Mouse (Mus musculus): Measurements from ENCODE around the gene Cycs. TPM values are rescaled to one million over a fixed set of nuclear protein-coding genes. Genes with fewer than 3 reads are reported as not detected.

The Cycs gene
- 149 and 180 TPM in 2 replicates for polyA plus RNA-seq (2016; fragmentation: Nextera tagmentation; extraction: Ambion mirVana)

DNA sequence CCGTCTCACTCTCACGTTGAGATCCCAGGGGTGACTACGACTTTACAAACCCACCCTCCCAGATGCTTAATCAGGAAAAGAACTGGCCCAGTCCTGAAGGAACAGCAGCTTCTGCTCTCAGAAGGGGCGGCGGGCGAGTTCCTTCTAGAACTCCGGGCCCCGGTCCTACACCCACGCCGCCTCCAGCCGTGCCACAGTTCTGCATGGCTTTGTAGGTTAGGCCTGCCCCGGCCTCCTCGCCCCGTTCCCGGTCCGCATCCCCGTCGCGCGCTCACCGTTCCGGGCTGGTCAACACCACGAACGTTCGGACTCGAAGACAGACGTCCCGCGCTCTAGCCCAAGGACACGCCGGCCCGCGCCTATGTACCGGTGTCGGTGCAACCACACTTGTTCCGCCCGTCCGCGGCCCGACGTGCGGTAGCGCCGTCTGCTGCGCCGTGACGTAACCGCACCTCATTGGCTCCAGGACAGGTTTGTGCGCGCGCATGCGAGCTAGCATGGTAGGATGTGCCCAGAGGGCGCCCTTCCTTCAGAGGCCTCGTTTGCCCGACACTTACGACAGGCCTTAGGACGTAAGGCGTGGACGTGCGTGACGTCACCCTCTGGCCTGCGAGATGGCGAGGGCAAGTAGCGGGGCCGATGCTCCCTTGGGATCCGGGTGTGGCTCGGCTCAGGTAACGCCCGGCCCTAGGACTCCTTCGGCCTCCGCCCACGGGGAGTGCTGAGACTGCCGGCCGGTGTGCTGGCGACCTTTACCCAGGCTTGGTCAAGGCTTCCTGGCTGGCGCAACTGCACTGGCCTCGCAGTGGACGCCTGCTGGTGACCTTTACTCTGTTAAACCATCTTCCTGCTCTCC lies at the start of gene Cycs:
Gene Cycs, minus strand, starts transcription at position 398 of the 856 bp plus-strand sequence.
- H3K36me3 ChIP-seq: peaks cover 17% of the 10 kb centered on the region
- H3K9me3 ChIP-seq: no peaks in the 10 kb centered on the region
- H3K4me3 ChIP-seq: peak within 1 kb of the TSS; percentile 92
- no peaks in the 10 kb centered on the region for H3K27me3 ChIP-seq (ENCODE audit: insufficient read depth, poor library complexity, severe bottlenecking)
- DNase-seq (ENCODE audit: low spot score): peak; percentile 100
- 1% methylated on average over 78 of the region's 78 CpGs for WGBS
- no peaks in the 10 kb centered on the region for H3K4me1 ChIP-seq
- H3K27ac ChIP-seq: peak within 1 kb of the TSS; percentile 94

DNA sequence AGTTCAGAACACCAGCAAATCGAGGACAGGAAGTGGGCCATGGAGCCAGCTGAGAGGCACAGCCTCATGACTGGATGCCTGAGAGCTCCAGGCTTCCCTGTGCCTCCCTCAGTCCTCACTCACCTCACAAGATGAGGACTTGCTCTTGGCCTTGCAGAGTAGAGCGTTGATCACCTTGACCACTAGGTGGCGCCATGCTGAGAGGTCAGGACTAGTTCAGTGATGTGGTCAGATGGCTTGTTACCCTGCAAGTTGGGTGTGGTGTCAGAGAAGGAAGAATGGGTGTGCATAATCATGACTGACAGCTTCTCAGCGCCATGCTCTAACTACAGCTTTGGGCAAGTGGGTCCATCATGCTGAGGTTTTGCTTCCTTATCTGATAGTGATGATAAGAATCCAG lies 35.3 kb upstream of the Cycs start:
- 29% methylated on average over 4 of the region's 4 CpGs for WGBS
- H3K4me3 ChIP-seq: no peak overlapping the region

DNA sequence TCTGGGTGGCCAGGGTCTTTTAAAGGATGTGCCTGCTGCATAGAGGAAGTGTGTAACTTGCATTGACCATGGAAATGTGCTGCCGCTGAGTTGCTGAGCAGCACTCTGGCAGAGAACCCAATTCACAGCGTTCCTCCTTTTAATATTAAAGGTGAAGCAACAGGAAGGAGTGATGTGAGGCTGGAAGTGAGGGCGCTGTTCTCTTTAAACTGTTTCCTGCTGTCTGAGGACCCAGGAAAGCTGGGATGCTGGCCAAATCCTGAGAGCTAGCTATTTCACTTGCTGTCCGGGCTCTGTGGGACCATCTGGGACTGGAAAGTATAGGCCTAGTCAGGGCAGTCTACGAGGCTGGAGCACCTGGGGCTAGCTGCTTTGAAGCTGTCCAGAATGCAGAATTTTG lies 32.2 kb upstream of the Cycs start:
- peaks cover 15% of the 10 kb centered on the region for H3K4me1 ChIP-seq
- no peaks in the 10 kb centered on the region for H3K9me3 ChIP-seq
- peaks cover 10% of the 10 kb centered on the region for H3K27me3 ChIP-seq (ENCODE audit: insufficient read depth, poor library complexity, severe bottlenecking)
- H3K36me3 ChIP-seq: peaks cover 4% of the 10 kb centered on the region; the same call in 1 of the 2 replicates
- no peak overlapping the region for H3K27ac ChIP-seq
- no peak for DNase-seq (ENCODE audit: low spot score)
- no peak overlapping the region for H3K4me3 ChIP-seq
- WGBS: 69% methylated on average over 5 of the region's 5 CpGs

More for the DNA sequence above, 35.3 kb upstream of the Cycs start:
- Histone ChIP-seq H3K27ac (no peak overlapping the region), H3K9me3 (no peaks in the 10 kb centered on the region), H3K27me3 (ENCODE audit: insufficient read depth, poor library complexity, severe bottlenecking) (no peaks in the 10 kb centered on the region), H3K36me3 (no peaks in the 10 kb centered on the region), H3K4me1 (peaks cover 10% of the 10 kb centered on the region)
- DNase-seq (ENCODE audit: low spot score): no peak

GRCm38 (mm10) chr6:50596301-50597211 lies 30.2 kb upstream of the Cycs start, which contains the start of gene 4921507P07Rik:
Gene 4921507P07Rik, minus strand, starts transcription at chr6:50596632.
- H3K4me3 ChIP-seq: peak within 1 kb of the TSS; percentile 70
- H3K27me3 ChIP-seq (ENCODE audit: insufficient read depth, poor library complexity, severe bottlenecking): peaks cover 10% of the 10 kb centered on the region
- peak; percentile 98 for DNase-seq (ENCODE audit: low spot score)
- H3K36me3 ChIP-seq: peaks cover 4% of the 10 kb centered on the region; the same call in 1 of the 2 replicates
- 1% methylated on average over 61 of the region's 62 CpGs for WGBS
- H3K4me1 ChIP-seq: peaks cover 18% of the 10 kb centered on the region
- H3K27ac ChIP-seq: peak within 1 kb of the TSS; percentile 83
- H3K9me3 ChIP-seq: no peaks in the 10 kb centered on the region

GRCm38 (mm10) chr6:50594372-50594771 lies 28.0 kb upstream of the Cycs start:
- no peak overlapping the region for H3K4me3 ChIP-seq
- 74% methylated on average over 2 of the region's 2 CpGs for WGBS
- H3K36me3 ChIP-seq: peaks cover 4% of the 10 kb centered on the region; the same call in 1 of the 2 replicates
- H3K4me1 ChIP-seq: peaks cover 18% of the 10 kb centered on the region
- no peak overlapping the region for H3K27ac ChIP-seq
- peak; percentile 41 for DNase-seq (ENCODE audit: low spot score)
- peaks cover 10% of the 10 kb centered on the region for H3K27me3 ChIP-seq (ENCODE audit: insufficient read depth, poor library complexity, severe bottlenecking)
- no peaks in the 10 kb centered on the region for H3K9me3 ChIP-seq

- Histone ChIP-seq H3K9me3 (no peaks in the 10 kb centered on the region), H3K36me3 (peaks cover 4% of the 10 kb centered on the region; the same call in 1 of the 2 replicates), H3K27me3 (ENCODE audit: insufficient read depth, poor library complexity, severe bottlenecking) (peaks cover 10% of the 10 kb centered on the region), H3K27ac (no peak overlapping the region), H3K4me1 (peaks cover 18% of the 10 kb centered on the region), H3K4me3 (no peak overlapping the region)
- no peak for DNase-seq (ENCODE audit: low spot score)
- 62% methylated on average over 10 of the region's 10 CpGs for WGBS
Measured at GRCm38 (mm10) chr6:50593334-50593845, 27.1 kb upstream of the Cycs start.

GRCm38 (mm10) chr6:50590234-50590633 lies 23.9 kb upstream of the Cycs start:
- no peak for DNase-seq (ENCODE audit: low spot score)
- Histone ChIP-seq H3K4me3 (no peak overlapping the region), H3K4me1 (peaks cover 14% of the 10 kb centered on the region), H3K27ac (no peak overlapping the region), H3K9me3 (no peaks in the 10 kb centered on the region), H3K36me3 (peaks cover 4% of the 10 kb centered on the region; the same call in 1 of the 2 replicates), H3K27me3 (ENCODE audit: insufficient read depth, poor library complexity, severe bottlenecking) (peaks cover 2% of the 10 kb centered on the region)
- 78% methylated on average over 3 of the region's 3 CpGs for WGBS

GRCm38 (mm10) chr6:50588251-50588650 lies 21.9 kb upstream of the Cycs start:
- H3K27me3 ChIP-seq (ENCODE audit: insufficient read depth, poor library complexity, severe bottlenecking): no peaks in the 10 kb centered on the region
- H3K36me3 ChIP-seq: no peaks in the 10 kb centered on the region
- H3K4me3 ChIP-seq: no peak overlapping the region
- peaks cover 15% of the 10 kb centered on the region for H3K4me1 ChIP-seq
- WGBS: 85% methylated on average over 1 of the region's 1 CpGs
- DNase-seq (ENCODE audit: low spot score): no peak
- H3K9me3 ChIP-seq: no peaks in the 10 kb centered on the region
- H3K27ac ChIP-seq: no peak overlapping the region

GRCm38 (mm10) chr6:50587412-50587811 lies 21.1 kb upstream of the Cycs start:
- WGBS: 90% methylated on average over 2 of the region's 2 CpGs
- H3K4me1 ChIP-seq: peaks cover 15% of the 10 kb centered on the region
- no peaks in the 10 kb centered on the region for H3K36me3 ChIP-seq
- no peaks in the 10 kb centered on the region for H3K27me3 ChIP-seq (ENCODE audit: insufficient read depth, poor library complexity, severe bottlenecking)
- H3K27ac ChIP-seq: no peak overlapping the region
- no peak for DNase-seq (ENCODE audit: low spot score)
- H3K4me3 ChIP-seq: no peak overlapping the region
- H3K9me3 ChIP-seq: no peaks in the 10 kb centered on the region

DNA sequence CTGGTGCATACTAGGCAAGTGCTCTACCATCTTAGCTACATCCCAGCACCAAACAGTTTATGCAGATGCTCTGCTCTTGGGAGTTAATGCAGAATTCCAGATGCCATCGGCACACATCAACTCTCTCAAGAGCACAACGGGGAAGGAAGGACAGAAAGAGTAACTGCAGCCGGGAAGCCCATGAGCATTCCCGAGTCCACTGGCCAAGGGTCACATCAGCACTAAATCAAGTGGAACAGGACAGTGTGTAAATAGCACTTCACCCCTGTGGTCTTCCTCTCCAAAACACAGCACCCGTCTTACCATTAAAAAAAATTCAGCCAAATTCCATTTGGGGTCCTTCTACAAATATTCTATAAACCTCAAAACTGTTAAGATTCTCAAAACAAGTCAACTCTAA lies 20.0 kb upstream of the Cycs start:
- Histone ChIP-seq H3K4me3 (no peak overlapping the region), H3K36me3 (no peaks in the 10 kb centered on the region), H3K27ac (no peak overlapping the region), H3K27me3 (ENCODE audit: insufficient read depth, poor library complexity, severe bottlenecking) (no peaks in the 10 kb centered on the region), H3K4me1 (peaks cover 12% of the 10 kb centered on the region), H3K9me3 (no peaks in the 10 kb centered on the region)
- no peak for DNase-seq (ENCODE audit: low spot score)
- WGBS: 73% methylated on average over 5 of the region's 5 CpGs

DNA sequence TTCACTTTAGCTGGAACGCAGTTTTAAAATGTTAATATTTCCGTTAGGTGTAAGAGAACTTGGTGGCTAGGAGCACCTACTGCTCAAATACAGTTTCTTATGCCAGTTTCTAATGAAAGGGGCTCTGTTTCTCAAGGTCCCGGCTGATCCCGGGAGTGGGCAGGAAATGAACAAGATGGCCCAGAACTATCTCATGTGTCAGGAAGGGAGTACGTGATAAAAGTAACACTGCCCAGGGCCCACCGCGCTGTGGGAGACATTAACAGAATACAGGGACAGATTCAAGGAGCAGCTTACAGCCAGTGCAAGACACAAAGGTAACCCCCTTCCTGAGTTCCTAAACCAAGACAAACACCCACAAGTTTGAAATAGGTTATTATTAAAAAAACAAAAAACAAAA lies 19.4 kb upstream of the Cycs start:
- no peaks in the 10 kb centered on the region for H3K36me3 ChIP-seq
- DNase-seq (ENCODE audit: low spot score): no peak
- H3K27me3 ChIP-seq (ENCODE audit: insufficient read depth, poor library complexity, severe bottlenecking): no peaks in the 10 kb centered on the region
- H3K27ac ChIP-seq: peak overlapping the region; percentile 69
- H3K9me3 ChIP-seq: no peaks in the 10 kb centered on the region
- no peak overlapping the region for H3K4me3 ChIP-seq
- WGBS: 37% methylated on average over 7 of the region's 7 CpGs
- H3K4me1 ChIP-seq: peaks cover 12% of the 10 kb centered on the region

DNA sequence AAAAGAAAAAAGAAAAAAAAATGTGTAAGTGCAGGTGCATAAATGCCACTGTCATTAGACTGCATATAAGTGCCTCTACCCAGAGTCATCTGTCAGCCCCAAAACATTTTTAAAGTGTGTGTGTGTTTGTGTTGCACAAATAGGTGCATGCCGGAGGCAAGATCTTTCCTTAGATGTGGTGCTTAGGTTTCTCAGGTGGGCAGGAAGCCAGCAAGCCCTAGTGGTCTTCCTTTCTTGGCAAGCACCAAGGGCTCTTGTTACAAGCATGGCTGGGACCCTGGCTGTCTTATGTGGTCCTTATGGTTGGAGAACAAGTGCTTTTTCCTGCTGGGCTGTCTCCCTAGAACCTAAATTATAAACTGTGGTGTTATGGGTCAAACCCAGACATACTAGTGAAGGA lies 5.3 kb upstream of the Cycs start:
- WGBS: 82% methylated on average over 1 of the region's 1 CpGs
- H3K36me3 ChIP-seq: no peaks in the 10 kb centered on the region
- DNase-seq (ENCODE audit: low spot score): no peak
- H3K9me3 ChIP-seq: no peaks in the 10 kb centered on the region
- no peaks in the 10 kb centered on the region for H3K4me1 ChIP-seq
- H3K27ac ChIP-seq: no peak overlapping the region
- no peaks in the 10 kb centered on the region for H3K27me3 ChIP-seq (ENCODE audit: insufficient read depth, poor library complexity, severe bottlenecking)
- H3K4me3 ChIP-seq: no peak overlapping the region

DNA sequence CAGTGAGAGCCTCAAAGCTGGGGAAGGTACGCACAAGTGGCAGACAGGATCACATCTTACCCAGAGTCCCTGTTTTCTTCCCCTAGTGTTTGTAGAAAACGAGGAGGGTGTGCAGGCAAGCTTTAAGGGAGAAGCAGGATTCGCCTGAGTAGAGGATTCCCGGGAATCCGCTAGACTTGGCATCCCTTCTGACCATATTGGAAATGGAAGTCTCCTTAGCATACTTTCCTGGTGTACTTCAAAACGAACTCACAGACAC lies 588 bp upstream of the Cycs start:
- 25% methylated on average over 6 of the region's 6 CpGs for WGBS
- Histone ChIP-seq H3K27me3 (ENCODE audit: insufficient read depth, poor library complexity, severe bottlenecking) (no peaks in the 10 kb centered on the region), H3K9me3 (no peaks in the 10 kb centered on the region), H3K4me1 (no peaks in the 10 kb centered on the region), H3K27ac (peak overlapping the region; percentile 94), H3K4me3 (peak overlapping the region; percentile 92), H3K36me3 (peaks cover 17% of the 10 kb centered on the region)
- DNase-seq (ENCODE audit: low spot score): no peak
